Mouse (Mus musculus) adrenal gland, adult 18-20 months (tissue): Measurements from ENCODE around the gene Ttc37. TPM values are rescaled to one million over a fixed set of nuclear protein-coding genes. Genes with fewer than 3 reads are reported as not detected.

Experiments
- DNase-seq, 2 experiments: peaks; one replicate each; pipeline ENCODE4 v3.0.0; 2021 to 2022; ENCODE audit warnings: low spot score in 2 of 2
- long read RNA-seq, 2 experiments: library from polyadenylated mRNA; stranded (forward); transcript quantifications; one replicate each; pipeline ENCODE4 v2.0.0; 2021
- total RNA-seq, 2 experiments: library from RNA; stranded (reverse); gene quantifications; 1 replicate in 1 of 2; 2 replicates in 1 of 2; pipeline ENCODE4 v1.2.3; 2021

Ttc37 gene
- 10 to 100 TPM; 19.7 to 25.7 TPM for total RNA-seq
- long read RNA-seq, experiment 1, full-length matches to known transcripts, result 6 of 7 reads
- long read RNA-seq, experiment 1, partial matches to known transcripts, result 0 of 7 reads
- long read RNA-seq, experiment 1, other reads (novel, unspliced or antisense), result 1 of 7 reads
- long read RNA-seq, experiment 2, full-length matches to known transcripts, result 10 of 24 reads
- long read RNA-seq, experiment 2, partial matches to known transcripts, result 8 of 24 reads
- long read RNA-seq, experiment 2, other reads (novel, unspliced or antisense), result 6 of 24 reads

GRCm38 (mm10) chr13:76098493-76099303 is at the start of gene Ttc37, which contains the start of gene Arsk:
Gene Ttc37, plus strand, starts transcription at chr13:76098734.
Gene Arsk, minus strand, starts transcription at chr13:76098660.
- peak; percentile 85 to 88 for DNase-seq

GRCm38 (mm10) chr13:76055391-76056232 is 42.9 kb upstream of the Ttc37 start:
- peak in 1 of 2 experiments; percentile 10 for DNase-seq

GRCm38 (mm10) chr13:76056261-76056724 is 42.2 kb upstream of the Ttc37 start:
- peak; percentile 54 to 58 for DNase-seq

- DNase-seq, result no peak
Observed at GRCm38 (mm10) chr13:76056896-76057266, 41.7 kb upstream of the Ttc37 start, which contains the start of gene Gpr150. Gene Gpr150, minus strand, starts transcription at chr13:76056996.

- DNase-seq, result no peak
Observed at GRCm38 (mm10) chr13:76057267-76058069, 41.1 kb upstream of the Ttc37 start.

- no peak for DNase-seq
Observed at GRCm38 (mm10) chr13:76059591-76059990, 38.9 kb upstream of the Ttc37 start.

GRCm38 (mm10) chr13:76062126-76062525 is 36.4 kb upstream of the Ttc37 start:
- DNase-seq, result no peak

- DNase-seq, result no peak
Observed at GRCm38 (mm10) chr13:76062569-76062968, 36.0 kb upstream of the Ttc37 start.

- DNase-seq, result no peak
Observed at GRCm38 (mm10) chr13:76063548-76063947, 35.0 kb upstream of the Ttc37 start.

- no peak for DNase-seq
Observed at GRCm38 (mm10) chr13:76064363-76064945, 34.1 kb upstream of the Ttc37 start.

- no peak for DNase-seq
Observed at GRCm38 (mm10) chr13:76074323-76074722, 24.2 kb upstream of the Ttc37 start.

GRCm38 (mm10) chr13:76098116-76098492 is 430 bp upstream of the Ttc37 start:
- no peak for DNase-seq

GRCm38 (mm10) chr13:76101989-76102388 is 3.5 kb downstream of the Ttc37 start:
- no peak for DNase-seq

GRCm38 (mm10) chr13:76109069-76109824 is 10.7 kb downstream of the Ttc37 start:
- DNase-seq, result no peak

GRCm38 (mm10) chr13:76128799-76129198 is 30.3 kb downstream of the Ttc37 start:
- no peak for DNase-seq

- DNase-seq, result no peak
Observed at GRCm38 (mm10) chr13:76132415-76132814, 33.9 kb downstream of the Ttc37 start.

GRCm38 (mm10) chr13:76138862-76139261 is 40.3 kb downstream of the Ttc37 start:
- DNase-seq, result no peak

- no peak for DNase-seq
Observed at GRCm38 (mm10) chr13:76141117-76141808, 42.7 kb downstream of the Ttc37 start.

- no peak for DNase-seq
Observed at GRCm38 (mm10) chr13:76150483-76150882, 51.9 kb downstream of the Ttc37 start.
